Mouse (Mus musculus): Measurements from ENCODE around the gene Dock1. TPM values are rescaled to one million over a fixed set of nuclear protein-coding genes. Genes with fewer than 3 reads are reported as not detected.

Dock1 gene
- polyA plus RNA-seq, 1 experiment from 2014 or later: 23.2 TPM

GRCm38 (mm10) chr7:134680161-134680560 is 9.7 kb downstream of the Dock1 start:
- Histone ChIP-seq H3K9ac (ENCODE audit: low read length) (peak overlapping the region; percentile 12; the same call in 1 of the 2 replicates), H3K4me3 (ENCODE audit: control insufficient read depth in 1 of 2, insufficient read depth in 1 of 2, low read depth in 1 of 2, low read length in 2 of 2) (no peak overlapping the region), H3K27me3 (ENCODE audit: control insufficient read depth, insufficient read depth, low read length) (no peaks in the 10 kb centered on the region), H3K27ac (replicated peaks in 1 of 2; ENCODE audit: control insufficient read depth in 1 of 2, insufficient read depth in 1 of 2, low read depth in 2 of 2, low read length in 2 of 2) (peak overlapping the region in 1 of 2 experiments; percentile 55; a peak in 1 of 4 replicates), H3K4me2 (ENCODE audit: low read length) (no peak overlapping the region), H3K4me1 (ENCODE audit: control insufficient read depth in 2 of 2, insufficient read depth in 2 of 2, low read length in 2 of 2) (peaks cover 11 to 20% of the 10 kb centered on the region in 2 experiments), H3K9me3 (ENCODE audit: control insufficient read depth, low read length) (no peaks in the 10 kb centered on the region), H3K36me3 (ENCODE audit: control insufficient read depth, insufficient read depth, low read length) (no peaks in the 10 kb centered on the region)
- ATAC-seq (ENCODE audit: insufficient number of reproducible peaks, insufficient read depth, low FRiP score, low read depth): no peak
- WGBS: 63% methylated on average over 2 of the region's 2 CpGs

GRCm38 (mm10) chr7:134681729-134682527 is 11.5 kb downstream of the Dock1 start:
- no peaks in the 10 kb centered on the region for H3K36me3 ChIP-seq (ENCODE audit: control insufficient read depth, insufficient read depth, low read length)
- no peak overlapping the region for H3K4me3 ChIP-seq (ENCODE audit: control insufficient read depth in 1 of 2, insufficient read depth in 1 of 2, low read depth in 1 of 2, low read length in 2 of 2)
- peaks cover 11 to 20% of the 10 kb centered on the region in 2 experiments for H3K4me1 ChIP-seq (ENCODE audit: control insufficient read depth in 2 of 2, insufficient read depth in 2 of 2, low read length in 2 of 2)
- H3K9ac ChIP-seq (ENCODE audit: low read length): no peak overlapping the region
- no peak overlapping the region for H3K27ac ChIP-seq (replicated peaks in 1 of 2; ENCODE audit: control insufficient read depth in 1 of 2, insufficient read depth in 1 of 2, low read depth in 2 of 2, low read length in 2 of 2)
- no peaks in the 10 kb centered on the region for H3K9me3 ChIP-seq (ENCODE audit: control insufficient read depth, low read length)
- WGBS: 73% methylated on average over 12 of the region's 12 CpGs
- H3K4me2 ChIP-seq (ENCODE audit: low read length): no peak overlapping the region
- ATAC-seq (ENCODE audit: insufficient number of reproducible peaks, insufficient read depth, low FRiP score, low read depth): no peak
- no peaks in the 10 kb centered on the region for H3K27me3 ChIP-seq (ENCODE audit: control insufficient read depth, insufficient read depth, low read length)

- H3K9me3 ChIP-seq (ENCODE audit: control insufficient read depth, low read length): no peaks in the 10 kb centered on the region
- no peaks in the 10 kb centered on the region for H3K36me3 ChIP-seq (ENCODE audit: control insufficient read depth, insufficient read depth, low read length)
- H3K4me2 ChIP-seq (ENCODE audit: low read length): no peak overlapping the region
- H3K27me3 ChIP-seq (ENCODE audit: control insufficient read depth, insufficient read depth, low read length): no peaks in the 10 kb centered on the region
- no peak overlapping the region for H3K27ac ChIP-seq (replicated peaks in 1 of 2; ENCODE audit: control insufficient read depth in 1 of 2, insufficient read depth in 1 of 2, low read depth in 2 of 2, low read length in 2 of 2)
- no peak overlapping the region for H3K9ac ChIP-seq (ENCODE audit: low read length)
- 85% methylated on average over 6 of the region's 6 CpGs for WGBS
- no peak overlapping the region for H3K4me3 ChIP-seq (ENCODE audit: control insufficient read depth in 1 of 2, insufficient read depth in 1 of 2, low read depth in 1 of 2, low read length in 2 of 2)
- no peak for ATAC-seq (ENCODE audit: insufficient number of reproducible peaks, insufficient read depth, low FRiP score, low read depth)
- H3K4me1 ChIP-seq (ENCODE audit: control insufficient read depth in 2 of 2, insufficient read depth in 2 of 2, low read length in 2 of 2): no peaks in the 10 kb centered on the region
These were observed 17.9 kb downstream of the Dock1 start for GRCm38 (mm10) chr7:134688332-134688731.

GRCm38 (mm10) chr7:134690118-134690517 is 19.7 kb downstream of the Dock1 start:
- H3K4me3 ChIP-seq (ENCODE audit: control insufficient read depth in 1 of 2, insufficient read depth in 1 of 2, low read depth in 1 of 2, low read length in 2 of 2): no peak overlapping the region
- no peak overlapping the region for H3K27ac ChIP-seq (replicated peaks in 1 of 2; ENCODE audit: control insufficient read depth in 1 of 2, insufficient read depth in 1 of 2, low read depth in 2 of 2, low read length in 2 of 2)
- H3K4me2 ChIP-seq (ENCODE audit: low read length): no peak overlapping the region
- H3K9ac ChIP-seq (ENCODE audit: low read length): no peak overlapping the region
- no peaks in the 10 kb centered on the region for H3K27me3 ChIP-seq (ENCODE audit: control insufficient read depth, insufficient read depth, low read length)
- no peaks in the 10 kb centered on the region for H3K4me1 ChIP-seq (ENCODE audit: control insufficient read depth in 2 of 2, insufficient read depth in 2 of 2, low read length in 2 of 2)
- ATAC-seq (ENCODE audit: insufficient number of reproducible peaks, insufficient read depth, low FRiP score, low read depth): no peak
- WGBS: 73% methylated on average over 5 of the region's 5 CpGs
- H3K9me3 ChIP-seq (ENCODE audit: control insufficient read depth, low read length): no peaks in the 10 kb centered on the region
- no peaks in the 10 kb centered on the region for H3K36me3 ChIP-seq (ENCODE audit: control insufficient read depth, insufficient read depth, low read length)

GRCm38 (mm10) chr7:134690806-134691205 is 20.4 kb downstream of the Dock1 start:
- WGBS: 89% methylated on average over 3 of the region's 3 CpGs
- Histone ChIP-seq H3K27me3 (ENCODE audit: control insufficient read depth, insufficient read depth, low read length) (no peaks in the 10 kb centered on the region), H3K4me3 (ENCODE audit: control insufficient read depth in 1 of 2, insufficient read depth in 1 of 2, low read depth in 1 of 2, low read length in 2 of 2) (no peak overlapping the region), H3K9me3 (ENCODE audit: control insufficient read depth, low read length) (no peaks in the 10 kb centered on the region), H3K9ac (ENCODE audit: low read length) (no peak overlapping the region), H3K27ac (replicated peaks in 1 of 2; ENCODE audit: control insufficient read depth in 1 of 2, insufficient read depth in 1 of 2, low read depth in 2 of 2, low read length in 2 of 2) (no peak overlapping the region), H3K36me3 (ENCODE audit: control insufficient read depth, insufficient read depth, low read length) (no peaks in the 10 kb centered on the region), H3K4me1 (ENCODE audit: control insufficient read depth in 2 of 2, insufficient read depth in 2 of 2, low read length in 2 of 2) (no peaks in the 10 kb centered on the region), H3K4me2 (ENCODE audit: low read length) (no peak overlapping the region)
- no peak for ATAC-seq (ENCODE audit: insufficient number of reproducible peaks, insufficient read depth, low FRiP score, low read depth)

- Histone ChIP-seq H3K4me1 (ENCODE audit: control insufficient read depth in 2 of 2, insufficient read depth in 2 of 2, low read length in 2 of 2) (peaks cover 6 to 11% of the 10 kb centered on the region in 2 experiments; a peak in 3 of 4 replicates), H3K36me3 (ENCODE audit: control insufficient read depth, insufficient read depth, low read length) (no peaks in the 10 kb centered on the region), H3K9ac (ENCODE audit: low read length) (no peak overlapping the region), H3K27me3 (ENCODE audit: control insufficient read depth, insufficient read depth, low read length) (no peaks in the 10 kb centered on the region), H3K4me2 (ENCODE audit: low read length) (no peak overlapping the region), H3K4me3 (ENCODE audit: control insufficient read depth in 1 of 2, insufficient read depth in 1 of 2, low read depth in 1 of 2, low read length in 2 of 2) (no peak overlapping the region), H3K9me3 (ENCODE audit: control insufficient read depth, low read length) (no peaks in the 10 kb centered on the region), H3K27ac (replicated peaks in 1 of 2; ENCODE audit: control insufficient read depth in 1 of 2, insufficient read depth in 1 of 2, low read depth in 2 of 2, low read length in 2 of 2) (no peak overlapping the region)
- ATAC-seq (ENCODE audit: insufficient number of reproducible peaks, insufficient read depth, low FRiP score, low read depth): no peak
- 84% methylated on average over 1 of the region's 1 CpGs for WGBS
These were observed 22.9 kb downstream of the Dock1 start for GRCm38 (mm10) chr7:134693325-134693724.

- Histone ChIP-seq H3K36me3 (ENCODE audit: control insufficient read depth, insufficient read depth, low read length) (no peaks in the 10 kb centered on the region), H3K27ac (replicated peaks in 1 of 2; ENCODE audit: control insufficient read depth in 1 of 2, insufficient read depth in 1 of 2, low read depth in 2 of 2, low read length in 2 of 2) (no peak overlapping the region), H3K4me2 (ENCODE audit: low read length) (no peak overlapping the region), H3K27me3 (ENCODE audit: control insufficient read depth, insufficient read depth, low read length) (no peaks in the 10 kb centered on the region), H3K4me3 (ENCODE audit: control insufficient read depth in 1 of 2, insufficient read depth in 1 of 2, low read depth in 1 of 2, low read length in 2 of 2) (no peak overlapping the region), H3K4me1 (ENCODE audit: control insufficient read depth in 2 of 2, insufficient read depth in 2 of 2, low read length in 2 of 2) (peaks cover 6 to 11% of the 10 kb centered on the region in 2 experiments; a peak in 3 of 4 replicates), H3K9me3 (ENCODE audit: control insufficient read depth, low read length) (no peaks in the 10 kb centered on the region), H3K9ac (ENCODE audit: low read length) (no peak overlapping the region)
- WGBS: 85% methylated on average over 4 of the region's 4 CpGs
- no peak for ATAC-seq (ENCODE audit: insufficient number of reproducible peaks, insufficient read depth, low FRiP score, low read depth)
These were observed 25.0 kb downstream of the Dock1 start for GRCm38 (mm10) chr7:134695431-134695830.
